In the genomic region with DNA sequence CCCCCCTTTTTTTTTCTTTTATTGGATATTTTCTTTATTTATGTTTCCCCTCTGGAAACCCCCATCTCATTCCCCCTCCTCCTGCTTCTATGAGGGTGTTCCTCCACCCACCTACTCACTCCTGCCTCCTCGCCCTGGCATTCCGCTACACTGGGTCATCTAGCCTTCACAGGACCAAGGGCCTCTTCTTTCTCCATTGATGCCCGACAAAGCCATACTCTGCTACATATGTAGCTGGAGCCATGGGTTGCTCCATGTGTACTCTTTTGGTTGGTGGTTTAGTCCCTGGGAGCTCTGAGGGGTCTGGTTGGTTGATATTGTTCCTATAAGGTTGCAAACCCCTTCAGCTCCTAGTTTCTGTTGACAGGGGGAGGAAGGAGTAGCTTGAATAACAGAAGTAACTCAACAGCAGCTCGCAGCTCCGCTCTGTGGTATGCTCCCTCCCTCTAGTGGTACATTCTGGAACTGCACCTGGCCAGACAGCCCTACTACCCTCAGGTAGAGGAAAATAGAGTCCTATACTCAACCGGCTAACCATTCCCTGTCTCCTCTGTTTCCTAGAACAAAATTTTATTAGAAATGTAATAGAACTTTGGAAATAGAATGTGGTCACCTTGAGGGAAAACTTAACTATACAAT, we compare ENCODE assay signal across 8 mouse cellular contexts. TPM values are rescaled to one million over a fixed set of nuclear protein-coding genes. Genes with fewer than 3 reads are reported as not detected.
DNase-seq lines count a peak whose midpoint lies in the region; ATAC-seq and TF ChIP-seq lines count a peak whose summit lies in the region.

No protein-coding gene starts in this region.

- TF ChIP-seq POLR2A in kidney, adult 2 months (IDR thresholded peaks at IDR 0.05; ENCODE audit: low read depth, low read length) = no peak
- TF ChIP-seq POLR2A in spleen, adult 2 months (IDR thresholded peaks at IDR 0.05; ENCODE audit: low read depth, low read length) = no peak

- peak; percentile 90 for DNase-seq in heart, adult 11 months
- peak; percentile 59 for DNase-seq in embryo, embryonic 11.5 days (ENCODE audit: low read depth, low spot score)
- peak; percentile 71 for DNase-seq in kidney, adult 2 months
- DNase-seq in limb, embryonic 10.5 days (ENCODE audit: low spot score) = peak; percentile 84
- peak; percentile 11 to 67 for DNase-seq in spleen, adult 2 months (ENCODE audit: low read depth in 1 of 2, low spot score in 2 of 2)

- 49% methylated on average over 6 of the region's 6 CpGs for WGBS in heart, embryonic 12.5 days
- 44% methylated on average over 6 of the region's 6 CpGs for WGBS in kidney, adult 2 months
- 57% methylated on average over 6 of the region's 6 CpGs for WGBS in limb, embryonic 10.5 days
- WGBS in midbrain, embryonic 15.5 days = 54% methylated on average over 6 of the region's 6 CpGs
- WGBS in spleen, adult 2 months = 49% methylated on average over 6 of the region's 6 CpGs

- no peaks in the 10 kb centered on the region for H3K27me3 ChIP-seq in heart, embryonic 12.5 days (replicated peaks)
- H3K27me3 ChIP-seq in kidney, adult 2 months (replicated peaks; ENCODE audit: control insufficient read depth, insufficient read depth, low read length) = no peaks in the 10 kb centered on the region
- H3K27me3 ChIP-seq in limb, embryonic 10.5 days (ENCODE audit: low read depth, poor library complexity, severe bottlenecking) = no peaks in the 10 kb centered on the region
- H3K27me3 ChIP-seq in midbrain, embryonic 15.5 days (replicated peaks) = no peaks in the 10 kb centered on the region
- H3K27me3 ChIP-seq in spleen, adult 2 months (ENCODE audit: control insufficient read depth, insufficient read depth, low read length) = no peaks in the 10 kb centered on the region

- H3K9me3 ChIP-seq in heart, embryonic 12.5 days (replicated peaks) = no peaks in the 10 kb centered on the region
- no peaks in the 10 kb centered on the region for H3K9me3 ChIP-seq in limb, embryonic 10.5 days (replicated peaks)
- no peaks in the 10 kb centered on the region for H3K9me3 ChIP-seq in midbrain, embryonic 15.5 days

- ATAC-seq in heart, embryonic 12.5 days (ENCODE audit: insufficient number of reproducible peaks, low FRiP score) = no peak
- peak; percentile 99 for ATAC-seq in granulocyte monocyte progenitor cell, adult 5-6 weeks (replicated peaks; ENCODE audit: poor library complexity, severe bottlenecking)
- ATAC-seq in midbrain, embryonic 15.5 days (replicated peaks) = peak; percentile 93

- H3K4me3 ChIP-seq in heart, embryonic 12.5 days = no peak overlapping the region
- no peak overlapping the region for H3K4me3 ChIP-seq in kidney, adult 2 months (ENCODE audit: insufficient read depth, low read depth, low read length)
- H3K4me3 ChIP-seq in limb, embryonic 10.5 days = no peak overlapping the region
- H3K4me3 ChIP-seq in midbrain, embryonic 15.5 days = no peak overlapping the region
- no peak overlapping the region for H3K4me3 ChIP-seq in spleen, adult 2 months (ENCODE audit: extremely low read depth, insufficient read depth, insufficient read length)

- H3K9ac ChIP-seq in heart, embryonic 12.5 days = no peak overlapping the region
- no peak overlapping the region for H3K9ac ChIP-seq in midbrain, embryonic 15.5 days

- H3K36me3 ChIP-seq in heart, embryonic 12.5 days = no peaks in the 10 kb centered on the region
- H3K36me3 ChIP-seq in kidney, adult 2 months (ENCODE audit: control insufficient read depth, insufficient read depth, low read length) = no peaks in the 10 kb centered on the region
- H3K36me3 ChIP-seq in limb, embryonic 10.5 days = no peaks in the 10 kb centered on the region
- H3K36me3 ChIP-seq in midbrain, embryonic 15.5 days (replicated peaks) = no peaks in the 10 kb centered on the region
- H3K36me3 ChIP-seq in spleen, adult 2 months (ENCODE audit: control insufficient read depth, insufficient read depth, low read length) = no peaks in the 10 kb centered on the region

- H3K27ac ChIP-seq in heart, embryonic 12.5 days (ENCODE audit: poor library complexity, severe bottlenecking) = no peak overlapping the region
- H3K27ac ChIP-seq in kidney, adult 2 months (ENCODE audit: insufficient read depth, low read depth, low read length) = no peak overlapping the region
- H3K27ac ChIP-seq in limb, embryonic 10.5 days = no peak overlapping the region
- no peak overlapping the region for H3K27ac ChIP-seq in midbrain, embryonic 15.5 days
- H3K27ac ChIP-seq in spleen, adult 2 months (ENCODE audit: insufficient read depth, low read length) = no peak overlapping the region

- H3K4me1 ChIP-seq in heart, embryonic 12.5 days (replicated peaks) = no peaks in the 10 kb centered on the region
- H3K4me1 ChIP-seq in kidney, adult 2 months (ENCODE audit: control insufficient read depth, insufficient read depth, low read length) = no peaks in the 10 kb centered on the region
- no peaks in the 10 kb centered on the region for H3K4me1 ChIP-seq in limb, embryonic 10.5 days
- H3K4me1 ChIP-seq in midbrain, embryonic 15.5 days = no peaks in the 10 kb centered on the region
- no peaks in the 10 kb centered on the region for H3K4me1 ChIP-seq in spleen, adult 2 months (ENCODE audit: control insufficient read depth, insufficient read depth, insufficient read length)

- peak; percentile 96 for TF ChIP-seq CTCF in kidney, adult 2 months (conservative IDR thresholded peaks at IDR 0.05; ENCODE audit: insufficient read depth, insufficient read length, low read depth, low read length)
- peak; percentile 81; the same call in 1 of the 2 replicates for TF ChIP-seq CTCF in spleen, adult 2 months (IDR thresholded peaks at IDR 0.05; ENCODE audit: extremely low read depth, insufficient read depth, insufficient read length, insufficient replicate concordance)

- no peak overlapping the region for H3K4me2 ChIP-seq in heart, embryonic 12.5 days
- H3K4me2 ChIP-seq in midbrain, embryonic 15.5 days = no peak overlapping the region

RNA-seq across cellular contexts. Expression of a gene that starts 38.2 kb away (rescaled TPM):
- 334 and 349 TPM in 2 replicates for polyA plus RNA-seq in heart, embryonic 12.5 days (2016; fragmentation: Nextera tagmentation; extraction: Ambion mirVana)
- 0.41 and 1.3 TPM in 2 replicates for total RNA-seq in granulocyte monocyte progenitor cell, adult 5-6 weeks (2014; fragmentation: Nextera tagmentation)
- 3.7 and 4.9 TPM in 2 replicates for total RNA-seq in granulocyte monocyte progenitor cell, adult 5-6 weeks (2017)
- 3.3 and 5.6 TPM in 2 replicates for polyA plus RNA-seq in kidney, adult 2 months (2012; rRNA removed)
- polyA plus RNA-seq in limb, embryonic 10.5 days (2016; fragmentation: Nextera tagmentation; extraction: Ambion mirVana) = 203 and 246 TPM in 2 replicates
- 113 and 132 TPM in 2 replicates for polyA plus RNA-seq in midbrain, embryonic 15.5 days (2015; fragmentation: Nextera tagmentation; extraction: Ambion mirVana)
- polyA plus RNA-seq in spleen, adult 2 months (2012; rRNA removed) = 6.4 and 6.7 TPM in 2 replicates

Comparison
In these comparisons a context has a peak if more than half of its experiments do, and no peak if none do; other contexts are left out.
1. DNase-seq: peak in every context shown above with its lines; median percentile 90 in heart, adult 11 months; 84 in limb, embryonic 10.5 days; 71 in kidney, adult 2 months; 59 in embryo, embryonic 11.5 days; 39 in spleen, adult 2 months.
2. RNA of a gene that starts 38.2 kb away (polyA plus RNA-seq): 334 to 349 TPM in heart, embryonic 12.5 days, 203 to 246 TPM in limb, embryonic 10.5 days and 113 to 132 TPM in midbrain, embryonic 15.5 days; 6.4 to 6.7 TPM in spleen, adult 2 months and 3.3 to 5.6 TPM in kidney, adult 2 months; every median in the first group is over 10 times any median in the second.